11 mouse cellular contexts compared by ENCODE assay signal in genomic region chr4:109634971-109635370, GRCm38 (mm10). TPM values are rescaled to one million over a fixed set of nuclear protein-coding genes. Genes with fewer than 3 reads are reported as not detected.
DNase-seq lines count a peak whose midpoint lies in the region; ATAC-seq and TF ChIP-seq lines count a peak whose summit lies in the region.
"Had no signal": no experiment of that assay in that cellular context is flagged by ENCODE, and none has a peak within 500 bp of the region (broad histone marks: within the 10 kb centered on the region; RNA-seq: fewer than 3 reads in every experiment).

No protein-coding gene starts in this region.

- ATAC-seq in CD4-positive, CD25-positive, alpha-beta regulatory T cell, adult 4 months, result no peak
- no peak for ATAC-seq in lung, embryonic 14.5 days (ENCODE audit: insufficient read depth)
- ATAC-seq: forebrain, embryonic 14.5 days had no signal

- DNase-seq in CD4-positive, CD25-positive, alpha-beta regulatory T cell, adult 2 months (ENCODE audit: low read depth, low spot score), result peak; percentile 29
- no peak for DNase-seq in lung, embryonic 14.5 days
- no peak for DNase-seq in lung, postnatal 25 days (ENCODE audit: low spot score)
- DNase-seq in lung, postnatal 10 days, result peak; percentile 30
- no peak for DNase-seq in left cerebral cortex, postnatal 25 days (ENCODE audit: low spot score in 2 of 2)
- DNase-seq in layer of hippocampus, postnatal 10 days (ENCODE audit: low spot score in 2 of 2), result no peak
- DNase-seq: heart, adult 18-20 months; left cerebral cortex, postnatal 4 days had no signal

- no peak overlapping the region for H3K27ac ChIP-seq in lung, embryonic 14.5 days (ENCODE audit: low read depth)
- no peak overlapping the region for H3K27ac ChIP-seq in bone marrow, adult 2 months (ENCODE audit: control insufficient read depth, insufficient read depth, low read depth, low read length, poor library complexity)

- no peaks in the 10 kb centered on the region for H3K27me3 ChIP-seq in lung, embryonic 14.5 days (ENCODE audit: insufficient read depth, low read length)

- no peak overlapping the region for H3K4me2 ChIP-seq in lung, embryonic 14.5 days

- WGBS in lung, embryonic 14.5 days, result 88% methylated on average over 2 of the region's 2 CpGs
- 74% methylated on average over 2 of the region's 2 CpGs for WGBS in bone marrow, adult 2 months

- H3K4me3 ChIP-seq in lung, embryonic 14.5 days (ENCODE audit: low read depth, low read length), result no peak overlapping the region
- no peak overlapping the region for H3K4me3 ChIP-seq in bone marrow, adult 2 months (replicated peaks; ENCODE audit: control insufficient read depth, low read depth, low read length)

- no peaks in the 10 kb centered on the region for H3K4me1 ChIP-seq in lung, embryonic 14.5 days (ENCODE audit: insufficient read depth)
- no peaks in the 10 kb centered on the region; the same call in 1 of the 2 replicates for H3K4me1 ChIP-seq in bone marrow, adult 2 months (ENCODE audit: control insufficient read depth, insufficient read depth, low read length)

- no peaks in the 10 kb centered on the region for H3K36me3 ChIP-seq in lung, embryonic 14.5 days (ENCODE audit: insufficient read depth)

- TF ChIP-seq CTCF in lung, embryonic 14.5 days (IDR thresholded peaks at IDR 0.05; ENCODE audit: low read depth), result peak; percentile 23; the same call in 1 of the 2 replicates
- TF ChIP-seq CTCF in bone marrow, adult 2 months (IDR thresholded peaks at IDR 0.05; ENCODE audit: control insufficient read depth, insufficient read depth, low read length), result peak; percentile 66

- intact Hi-C loops in left cerebral cortex, postnatal 25 days (cut with DNase I), result no loop called here

- no peaks in the 10 kb centered on the region for H3K9me3 ChIP-seq in lung, embryonic 14.5 days (ENCODE audit: low read depth, low read length)

- H3K9ac ChIP-seq in lung, embryonic 14.5 days, result no peak overlapping the region

- no peak for TF ChIP-seq POLR2A in bone marrow, adult 2 months (IDR thresholded peaks at IDR 0.05; ENCODE audit: borderline replicate concordance, control insufficient read depth, low read depth, low read length)

RNA-seq across cellular contexts. Expression of gene Cdkn2c, which starts 32.0 kb away (rescaled TPM):
- 10 to 100 TPM; 13.2 to 17.1 TPM for polyA plus RNA-seq in CD4-positive, CD25-positive, alpha-beta regulatory T cell, adult 4 months (2017; shearing (Covaris generic))
- 11.0 and 11.8 TPM in 2 replicates for polyA plus RNA-seq in lung, embryonic 14.5 days (2014; fragmentation: Nextera tagmentation; extraction: Ambion mirVana)
- 24.8 and 35.9 TPM in 2 replicates for polyA plus RNA-seq in bone marrow, adult 2 months (2011; ENCODE audit: insufficient read depth, insufficient read length, low replicate concordance, missing spikeins)
- total RNA-seq in left cerebral cortex, postnatal 25 days (2021), result 1 to 10 TPM; 3.5 to 4.0 TPM
- total RNA-seq in layer of hippocampus, postnatal 10 days (2021), result 1 to 10 TPM; 6.7 to 8.5 TPM

RNA-seq across cellular contexts. Expression of gene Faf1, which starts 41.4 kb away (rescaled TPM):
- 1 to 10 TPM; 3.2 to 7.3 TPM for polyA plus RNA-seq in CD4-positive, CD25-positive, alpha-beta regulatory T cell, adult 4 months (2017; shearing (Covaris generic))
- polyA plus RNA-seq in lung, embryonic 14.5 days (2014; fragmentation: Nextera tagmentation; extraction: Ambion mirVana), result 30.3 and 32.1 TPM in 2 replicates
- 11.9 and 22.5 TPM in 2 replicates for polyA plus RNA-seq in bone marrow, adult 2 months (2011; ENCODE audit: insufficient read depth, insufficient read length, low replicate concordance, missing spikeins)
- total RNA-seq in left cerebral cortex, postnatal 25 days (2021), result 10 to 100 TPM; 22.2 to 22.6 TPM
- total RNA-seq in layer of hippocampus, postnatal 10 days (2021), result 10 to 100 TPM; 31.6 to 33.7 TPM

Comparison
In these comparisons a context has a peak if more than half of its experiments do, and no peak if none do; other contexts are left out.
1. DNase-seq: peak in CD4-positive, CD25-positive, alpha-beta regulatory T cell, adult 2 months (single experiment) and lung, postnatal 10 days (single experiment); none in lung, embryonic 14.5 days (single experiment), lung, postnatal 25 days (single experiment), left cerebral cortex, postnatal 25 days (0 of 2) and layer of hippocampus, postnatal 10 days (0 of 2).